Mouse (Mus musculus) hematopoietic stem cell, adult 5-6 weeks (primary cell): ENCODE data around the gene Ncam1. TPM values are rescaled to one million over a fixed set of nuclear protein-coding genes. Genes with fewer than 3 reads are reported as not detected.

Source experiments
- ATAC-seq, 2 experiments: fragments of 125-278 bp in 1 of 2; replicated peaks in 1 of 2; 2 replicates each; pipeline ENCODE4 v1.8.0; 2016 to 2017; ENCODE audit warnings: inconsistent platforms in 2 of 2, mild to moderate bottlenecking in 2 of 2, moderate number of reproducible peaks in 2 of 2, low read depth in 1 of 2, moderate TSS enrichment in 1 of 2; ENCODE audit not compliant: low FRiP score in 2 of 2, poor library complexity in 2 of 2, severe bottlenecking in 2 of 2, insufficient read depth in 1 of 2, low TSS enrichment in 1 of 2
- total RNA-seq: library from RNA; stranded (forward); fragments of 172-1452, 232-1000 nt; gene quantifications from 2 replicates; pipeline ENCODE4 v1.2.3, GENCODE M21; 2017

The Ncam1 gene
- total RNA-seq, 1 experiment from 2014 or later, result 2.2 TPM

DNA sequence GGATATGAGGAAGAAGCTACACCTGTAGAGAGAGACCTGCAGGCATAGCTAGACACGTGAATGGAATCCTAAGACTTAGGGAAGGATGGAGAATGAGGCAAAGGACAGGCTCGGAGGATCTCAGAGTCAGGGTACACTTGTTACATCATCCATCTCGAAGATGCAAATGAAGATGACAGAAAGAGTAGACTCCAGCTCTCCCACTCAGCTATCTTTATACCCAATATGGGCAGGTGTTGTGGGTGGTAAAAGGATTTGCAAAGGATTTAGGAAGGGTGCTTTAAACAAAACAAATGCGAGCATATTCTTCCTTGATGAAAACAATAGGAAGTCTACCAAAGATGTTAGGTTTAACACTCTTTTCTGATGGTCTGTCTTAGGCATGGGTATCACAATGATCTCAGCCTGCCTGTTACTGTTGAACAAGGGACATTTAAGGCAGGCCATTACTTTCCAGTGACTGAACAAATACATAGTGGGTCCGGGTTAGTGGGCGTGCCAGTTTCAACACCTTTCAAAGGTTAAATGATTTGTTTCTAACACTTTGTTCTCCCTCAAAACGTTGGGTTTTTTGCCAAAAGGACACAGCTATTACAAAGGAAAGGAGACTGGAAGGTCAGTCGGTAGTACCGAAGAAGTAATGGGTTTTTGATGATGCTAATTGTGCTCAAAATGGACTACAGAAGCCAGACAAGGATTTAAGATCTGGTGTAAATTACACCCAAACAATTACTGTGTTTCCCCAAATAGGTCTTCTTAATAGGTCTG is 145.1 kb downstream of the Ncam1 start:
- ATAC-seq, result no peak

DNA sequence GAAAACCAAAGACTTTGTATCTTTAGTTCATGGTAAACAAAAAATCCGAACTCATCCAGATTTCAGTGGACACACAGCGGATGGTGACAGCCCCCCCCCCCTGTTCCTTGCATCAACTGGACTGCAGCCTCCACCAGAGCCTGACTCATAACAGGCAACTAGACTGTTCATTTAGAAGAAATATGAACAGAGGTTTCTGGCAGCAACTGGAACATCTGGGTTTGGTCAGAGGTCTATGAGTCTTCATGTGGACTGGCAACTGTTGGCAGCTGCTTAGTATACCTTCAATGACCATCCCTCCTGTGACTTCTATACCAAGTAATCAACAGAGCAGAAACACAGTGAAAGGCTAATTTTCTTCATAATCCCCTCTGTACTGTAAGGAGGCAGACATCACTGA is 154.4 kb downstream of the Ncam1 start:
- ATAC-seq, result no peak

DNA sequence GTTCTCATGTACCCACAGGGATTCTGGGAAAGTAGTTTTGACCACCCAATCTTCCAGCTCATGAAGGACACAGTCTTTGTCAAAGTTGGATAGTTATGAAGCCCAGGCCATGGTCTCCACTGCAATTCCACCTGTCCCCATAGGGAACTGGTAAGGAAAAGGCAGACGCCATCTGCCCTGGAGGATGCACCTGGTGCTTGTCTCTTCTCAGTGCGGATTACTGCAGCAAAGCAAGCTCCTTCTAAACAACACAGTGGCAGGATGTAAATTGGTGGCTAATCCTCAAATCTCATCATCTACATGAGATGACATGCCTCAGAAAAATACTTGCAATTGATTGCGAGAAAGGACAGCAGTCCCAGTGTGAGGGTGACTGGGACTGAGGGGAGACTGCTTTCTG is 158.0 kb downstream of the Ncam1 start:
- no peak for ATAC-seq

DNA sequence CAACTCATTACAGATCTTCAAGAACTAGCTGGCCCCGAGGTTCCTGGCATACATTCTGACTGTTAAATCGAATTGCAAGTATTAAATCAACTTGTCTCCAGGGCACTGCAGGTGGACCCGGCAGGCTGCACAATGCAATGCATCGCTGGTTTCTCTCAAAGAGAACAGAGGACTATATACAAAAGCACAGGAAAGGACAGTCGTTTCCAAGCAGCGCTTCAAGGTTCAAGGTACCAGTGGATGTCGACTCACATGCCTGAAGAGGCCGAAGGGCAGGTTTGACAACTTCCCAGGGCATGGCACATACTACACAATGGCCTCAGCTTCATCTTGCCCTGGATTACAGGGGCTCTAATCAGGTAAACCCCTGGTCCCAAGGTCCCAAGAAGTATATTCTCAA is 158.6 kb downstream of the Ncam1 start:
- ATAC-seq, result no peak

DNA sequence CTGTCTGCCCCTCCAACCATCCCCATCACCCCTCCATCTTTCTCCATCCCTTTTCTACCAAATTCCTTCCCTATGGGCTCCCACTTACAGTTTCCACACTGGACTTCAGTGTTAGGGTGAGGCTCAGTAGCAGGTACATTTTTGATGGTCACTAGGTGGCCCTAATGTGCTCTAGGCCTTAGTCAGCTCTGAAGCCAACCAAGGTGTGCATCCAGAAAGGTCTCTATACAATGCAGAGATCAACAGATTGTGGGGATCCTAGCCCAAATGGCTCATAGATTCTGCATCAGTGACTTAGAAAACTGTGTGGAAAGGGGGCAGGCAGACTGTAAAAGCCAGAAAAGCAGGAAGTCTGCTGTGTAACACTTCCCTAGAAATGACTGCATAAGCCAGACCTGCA is 160.8 kb downstream of the Ncam1 start:
- no peak for ATAC-seq

DNA sequence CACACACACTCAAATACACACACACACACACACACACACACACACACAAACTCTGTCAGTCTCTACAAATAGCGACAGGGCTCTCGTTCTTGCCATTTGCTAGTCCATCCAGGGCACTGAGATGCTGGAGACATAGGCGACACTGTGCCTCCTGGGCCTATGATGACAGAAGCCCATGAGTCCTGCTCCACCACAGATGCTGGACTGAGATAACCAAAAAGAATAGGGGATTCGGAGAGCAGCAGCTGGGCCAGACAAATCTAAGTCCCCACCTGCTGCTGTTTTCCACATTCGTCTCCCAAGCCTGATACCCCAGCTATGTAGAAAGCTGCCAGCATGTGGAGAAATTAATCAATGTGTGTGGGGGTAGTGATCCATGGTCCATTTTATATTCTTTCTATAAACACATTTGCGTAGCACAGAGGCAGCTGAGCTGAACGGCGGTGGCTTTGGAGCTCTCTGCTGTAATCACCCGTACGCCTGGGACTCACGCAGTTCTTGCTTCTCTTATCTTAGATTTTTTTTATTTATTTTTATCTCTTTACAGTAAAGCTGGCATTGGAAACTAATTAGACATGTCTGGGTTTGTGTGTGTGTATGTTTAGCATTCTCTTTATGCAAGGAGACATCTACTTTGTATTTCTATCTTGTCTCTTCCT is 162.9 kb downstream of the Ncam1 start:
- no peak for ATAC-seq

DNA sequence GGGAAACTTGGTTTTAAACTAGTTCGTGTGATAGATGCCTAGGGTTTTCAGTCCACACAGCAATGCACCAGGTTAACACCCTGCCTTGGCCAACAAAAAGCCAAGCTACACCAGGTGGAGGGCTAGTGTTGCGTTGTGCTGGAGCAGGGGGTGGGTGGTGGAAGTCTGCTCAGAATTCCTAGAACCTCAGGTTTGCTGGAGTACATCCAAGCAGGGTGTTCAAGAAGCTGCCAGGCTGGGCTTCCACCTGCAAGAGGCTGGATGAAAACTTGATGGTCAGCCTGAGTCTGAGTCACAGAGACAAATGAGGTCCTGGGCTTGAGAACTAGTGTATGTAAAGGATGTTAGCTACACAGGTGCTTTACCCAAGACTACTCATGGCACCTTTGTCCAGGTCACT is 166.1 kb downstream of the Ncam1 start:
- no peak for ATAC-seq

DNA sequence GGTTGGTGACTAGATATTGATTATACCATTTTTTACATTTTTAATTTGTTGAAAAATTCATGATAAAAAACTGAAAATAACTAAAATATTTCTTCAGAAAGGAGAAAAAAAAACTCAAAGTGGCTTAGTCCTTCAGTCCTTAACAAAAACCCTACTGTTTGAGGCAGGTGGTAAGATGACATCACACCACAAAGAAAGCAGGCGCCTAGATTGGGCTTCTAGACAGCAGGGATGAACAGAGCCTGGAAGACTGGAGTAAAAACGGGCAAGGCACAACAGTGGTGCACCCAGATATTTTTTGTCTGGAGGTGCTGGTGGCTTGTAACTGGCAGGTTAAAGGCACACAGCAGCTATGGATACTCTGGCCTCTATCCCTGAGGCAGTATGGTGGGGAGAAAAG is 168.4 kb downstream of the Ncam1 start:
- no peak for ATAC-seq

DNA sequence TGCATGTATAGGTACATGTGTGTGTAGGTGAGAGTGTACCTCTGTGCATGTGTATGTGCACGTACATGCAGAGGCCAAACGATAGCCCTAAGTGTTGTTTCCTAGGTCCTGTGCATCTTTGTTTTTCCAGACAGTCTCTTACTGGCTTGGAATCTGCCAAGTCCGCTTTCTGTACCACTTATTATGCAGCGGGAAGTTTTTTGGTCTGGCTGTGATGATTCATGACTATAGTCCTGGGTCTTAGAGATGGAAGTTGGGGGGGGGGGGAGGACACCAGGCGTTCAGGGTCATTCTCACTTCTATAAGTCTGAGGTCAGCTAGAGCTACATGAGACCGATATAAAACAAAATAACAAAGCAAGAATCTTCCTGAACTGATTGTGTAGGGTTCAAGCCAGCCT is 173.8 kb downstream of the Ncam1 start:
- ATAC-seq, result no peak

DNA sequence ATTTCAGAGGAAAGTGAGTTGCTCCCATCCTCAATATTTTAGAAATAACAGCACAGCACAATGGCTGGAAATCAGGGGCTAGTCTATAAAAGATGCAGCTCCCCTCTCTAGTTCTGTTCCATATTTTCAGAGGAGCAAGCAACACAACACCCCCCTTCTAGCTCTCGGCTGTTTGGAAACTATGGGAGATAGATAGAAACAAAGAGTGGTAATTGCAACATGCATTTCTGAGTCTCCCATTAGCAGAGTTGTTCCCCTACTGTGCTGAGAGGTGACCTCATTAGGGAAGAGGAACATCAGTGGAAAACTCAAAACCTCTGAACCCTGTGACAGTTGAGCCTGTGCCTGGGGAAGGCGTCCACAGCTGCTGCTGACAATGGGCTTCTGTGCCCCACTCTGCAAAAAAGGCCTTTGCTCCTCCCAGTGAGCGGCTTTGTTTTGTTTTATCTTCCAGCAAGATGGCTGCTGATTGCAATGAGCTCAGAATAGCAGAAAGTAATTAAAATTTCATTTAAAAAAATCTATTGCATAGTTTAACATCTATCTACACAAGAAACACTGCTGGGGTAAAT is 174.7 kb downstream of the Ncam1 start:
- ATAC-seq, result no peak

DNA sequence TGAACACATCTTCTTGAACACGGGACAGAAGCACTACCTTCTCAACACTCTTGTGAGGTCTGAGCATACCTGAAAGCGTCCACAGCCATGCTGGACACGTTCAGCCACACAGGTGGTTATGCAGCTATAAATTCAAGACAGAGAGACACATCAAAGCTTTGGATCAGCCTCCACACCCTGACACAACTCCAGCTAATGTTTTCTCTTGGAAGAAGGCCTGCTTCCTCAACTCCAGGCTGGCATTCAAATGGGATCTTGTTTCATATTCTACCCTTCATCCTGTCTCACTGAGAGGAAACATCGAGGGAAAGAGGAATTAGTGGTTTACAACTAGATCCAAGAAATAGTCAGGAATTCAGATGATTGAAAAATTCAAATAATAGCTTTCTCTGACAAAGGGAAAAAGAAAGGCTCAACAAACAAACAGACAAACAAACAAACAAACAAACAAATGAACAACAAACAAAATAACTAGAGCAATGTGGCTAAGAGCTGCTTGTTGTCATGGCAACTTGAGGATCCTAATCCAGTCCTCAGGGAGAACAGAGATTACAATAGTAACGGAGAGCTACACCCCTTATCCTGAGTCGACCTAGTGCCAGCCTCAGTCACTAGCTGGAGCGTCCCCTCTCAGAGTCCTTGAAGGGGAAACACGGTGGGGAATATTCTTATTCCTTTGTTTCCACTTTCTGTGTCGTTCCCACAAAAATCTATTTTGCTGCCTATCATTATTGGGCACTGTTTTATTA is 175.6 kb downstream of the Ncam1 start:
- ATAC-seq, result no peak

DNA sequence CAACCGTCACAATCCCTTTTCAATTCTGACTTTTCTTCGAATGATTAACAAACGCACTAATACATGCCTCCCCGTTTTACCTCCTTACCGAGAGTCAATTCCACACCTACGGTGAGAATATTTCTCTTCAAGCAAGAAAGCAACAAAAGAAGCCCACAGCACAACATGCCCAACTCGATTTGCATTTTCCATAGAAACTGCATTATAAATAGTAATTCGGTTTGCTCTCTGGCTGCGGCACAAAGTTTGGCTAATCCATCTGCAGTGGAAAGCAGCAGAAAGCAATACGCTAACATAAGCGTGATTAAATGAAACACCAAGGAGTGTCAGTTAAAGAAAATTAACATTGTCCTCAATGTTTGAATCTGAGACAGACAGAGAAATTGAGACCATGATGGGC is 177.0 kb downstream of the Ncam1 start:
- no peak for ATAC-seq

DNA sequence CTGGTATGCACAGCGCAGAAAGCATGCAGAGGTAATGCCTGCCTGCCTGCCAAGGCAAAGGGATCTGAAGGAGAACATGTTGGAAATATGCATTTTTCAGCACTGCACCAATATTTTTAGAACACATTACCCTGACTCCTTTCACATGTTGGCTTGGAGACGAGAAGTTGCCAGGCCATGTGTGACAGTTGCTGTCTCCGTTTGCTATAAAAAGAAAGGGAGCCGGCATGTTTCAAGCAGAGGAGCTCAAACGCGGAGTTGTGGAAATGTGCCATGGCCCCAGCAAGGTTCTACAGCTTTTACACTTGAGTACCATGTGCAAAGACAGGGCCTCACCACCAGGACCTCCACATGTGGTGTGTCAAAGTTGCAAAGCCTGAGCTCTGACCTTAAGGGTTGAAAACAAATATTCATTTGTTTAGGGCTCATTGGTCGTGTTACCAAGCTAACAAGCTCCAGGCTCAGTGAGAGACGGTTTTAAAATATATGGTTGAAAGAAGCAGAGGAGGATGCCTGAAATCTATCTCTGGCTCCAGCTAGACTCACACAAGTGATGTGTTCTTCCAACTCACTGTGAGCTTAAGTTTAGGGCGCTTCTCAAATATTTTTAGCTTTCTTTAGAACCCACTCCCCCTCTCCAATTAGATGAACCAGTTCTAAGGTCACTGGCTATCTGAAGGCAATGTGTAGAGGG is 179.9 kb downstream of the Ncam1 start:
- no peak for ATAC-seq

DNA sequence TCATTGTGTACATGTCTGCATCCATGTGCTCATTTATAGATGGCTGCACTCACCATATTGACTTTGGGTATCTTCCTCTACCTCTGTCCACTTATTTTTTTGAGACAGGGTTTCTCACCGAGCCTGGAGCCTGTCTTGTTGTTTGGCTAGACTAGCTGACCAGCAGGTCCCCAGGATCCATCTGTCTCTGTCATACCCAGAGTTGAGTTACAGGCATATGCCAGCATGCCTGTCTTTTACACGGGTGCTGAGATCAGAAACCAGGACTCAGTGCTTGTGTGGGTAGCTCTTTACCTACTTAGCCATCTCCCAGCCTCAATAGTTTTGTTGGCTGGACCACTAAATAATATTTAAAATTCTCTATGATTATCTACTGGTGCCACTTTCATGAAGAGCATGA is 180.5 kb downstream of the Ncam1 start:
- no peak for ATAC-seq

DNA sequence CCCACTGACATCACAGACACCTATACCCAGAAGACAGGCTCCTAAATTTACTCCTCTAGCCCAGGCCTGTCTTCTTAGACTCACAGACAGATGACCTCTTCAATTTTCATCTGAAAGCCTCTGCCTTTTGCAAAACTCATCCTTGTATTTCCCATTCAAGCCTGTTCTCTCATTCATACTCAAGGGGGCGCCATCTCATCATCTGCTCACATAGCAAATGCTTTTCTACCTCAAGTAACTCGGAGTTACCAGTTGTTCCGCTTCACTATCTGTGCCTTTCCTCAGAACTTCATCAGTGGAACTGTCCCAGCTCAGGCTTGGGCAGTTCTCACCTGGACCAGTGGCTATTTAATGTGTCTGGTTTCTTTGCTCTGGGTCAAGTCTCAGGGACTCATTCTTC is 181.5 kb downstream of the Ncam1 start:
- ATAC-seq, result no peak

DNA sequence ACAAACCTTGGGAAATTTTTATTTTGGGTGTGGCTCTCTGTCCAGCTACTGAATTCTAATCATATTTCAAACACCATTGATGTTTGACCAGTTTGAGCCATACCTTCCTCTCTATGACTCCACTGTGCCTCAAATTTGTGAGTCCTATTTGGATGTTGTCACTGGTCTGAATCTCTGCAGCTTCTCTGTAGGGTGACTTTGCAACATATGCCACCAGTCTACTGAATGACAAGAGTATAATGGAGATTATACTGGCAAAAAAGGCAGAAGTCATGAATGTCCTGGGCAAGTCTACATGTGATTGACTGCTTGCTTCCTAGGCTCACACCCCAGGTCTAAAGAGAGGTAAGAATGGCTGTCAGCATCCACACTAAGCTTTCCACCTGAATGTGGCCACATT is 186.3 kb downstream of the Ncam1 start:
- no peak for ATAC-seq

DNA sequence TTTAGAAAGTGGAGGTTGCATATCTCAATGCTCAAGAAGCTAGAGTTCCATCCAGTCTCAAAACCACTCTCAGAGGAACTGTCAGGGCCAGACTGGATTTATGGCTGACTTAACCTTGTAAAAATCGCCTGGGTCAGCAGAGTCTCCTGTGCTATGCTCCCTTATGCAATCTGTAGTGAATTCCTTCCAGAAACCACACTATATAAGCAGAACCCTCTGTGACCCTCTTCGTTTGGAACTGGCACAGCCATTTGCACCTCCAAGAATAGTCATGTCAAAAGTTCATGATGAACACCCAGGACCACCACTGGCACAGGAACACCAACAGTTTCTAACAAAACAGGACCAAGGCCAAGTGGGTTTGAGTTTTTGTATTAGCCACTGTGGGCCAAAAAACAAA is 190.5 kb downstream of the Ncam1 start:
- no peak for ATAC-seq

DNA sequence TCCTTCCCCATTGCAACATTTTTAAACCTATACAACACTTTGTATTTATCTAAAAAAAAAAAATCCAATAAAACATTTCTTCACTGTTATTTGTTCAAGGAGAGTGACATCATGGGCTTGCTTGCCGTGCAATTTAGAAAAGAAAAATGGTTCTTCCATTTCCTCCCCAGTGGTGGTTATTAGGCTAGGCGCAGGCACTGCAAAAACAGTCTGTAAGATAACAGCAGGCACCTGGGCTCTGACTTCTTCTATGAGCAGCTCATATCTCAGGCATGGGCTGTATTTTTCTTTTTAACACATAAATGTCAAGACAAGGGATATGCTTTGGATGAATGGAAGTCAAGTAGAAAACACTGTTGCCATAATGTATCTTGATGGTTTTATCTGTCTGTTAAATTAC is 192.0 kb downstream of the Ncam1 start:
- no peak for ATAC-seq
